Comparison of ENCODE assay signal across 27 mouse cellular contexts in genomic region chr3:157604684-157605410, GRCm38 (mm10). TPM values are rescaled to one million over a fixed set of nuclear protein-coding genes. Genes with fewer than 3 reads are reported as not detected.
A peak's percentile ranks its signal among the peaks of the same experiment; 100 is the strongest.
DNase-seq lines count a peak whose midpoint lies in the region; ATAC-seq and TF ChIP-seq lines count a peak whose summit lies in the region.
"Had no signal": no experiment of that assay in that cellular context is flagged by ENCODE, and none has a peak within 500 bp of the region (broad histone marks: within the 10 kb centered on the region; RNA-seq: fewer than 3 reads in every experiment).

No protein-coding gene starts in this region.

- no peaks in the 10 kb centered on the region for H3K36me3 ChIP-seq in forebrain, postnatal 0 days (ENCODE audit: insufficient read depth)
- H3K36me3 ChIP-seq in forebrain, embryonic 10.5 days (replicated peaks), result no peaks in the 10 kb centered on the region
- H3K36me3 ChIP-seq in lung, embryonic 15.5 days, result no peaks in the 10 kb centered on the region
- H3K36me3 ChIP-seq: forebrain, embryonic 12.5 days; heart, embryonic 12.5 days; hindbrain, embryonic 13.5 days; kidney, embryonic 15.5 days; limb, embryonic 10.5 days; limb, embryonic 15.5 days had no signal

- no peak for TF ChIP-seq CTCF in forebrain, postnatal 0 days (IDR thresholded peaks at IDR 0.05; ENCODE audit: low read depth)

- no peaks in the 10 kb centered on the region for H3K27me3 ChIP-seq in forebrain, postnatal 0 days (ENCODE audit: insufficient read depth, low read length)
- H3K27me3 ChIP-seq in forebrain, embryonic 10.5 days (ENCODE audit: poor library complexity, severe bottlenecking), result no peaks in the 10 kb centered on the region
- H3K27me3 ChIP-seq in lung, embryonic 15.5 days, result no peaks in the 10 kb centered on the region
- H3K27me3 ChIP-seq: CH12.LX; forebrain, embryonic 12.5 days; heart, embryonic 12.5 days; hindbrain, embryonic 13.5 days; kidney, embryonic 15.5 days; limb, embryonic 15.5 days had no signal

- H3K9me3 ChIP-seq in forebrain, postnatal 0 days (ENCODE audit: low read length), result no peaks in the 10 kb centered on the region
- no peaks in the 10 kb centered on the region for H3K9me3 ChIP-seq in forebrain, embryonic 10.5 days
- no peaks in the 10 kb centered on the region for H3K9me3 ChIP-seq in lung, embryonic 15.5 days
- H3K9me3 ChIP-seq: forebrain, embryonic 12.5 days; heart, embryonic 12.5 days; hindbrain, embryonic 13.5 days; kidney, embryonic 15.5 days; limb, embryonic 10.5 days; limb, embryonic 15.5 days had no signal

- H3K9ac ChIP-seq in forebrain, postnatal 0 days, result no peak overlapping the region
- no peak overlapping the region for H3K9ac ChIP-seq in lung, embryonic 15.5 days
- H3K9ac ChIP-seq: forebrain, embryonic 12.5 days; heart, embryonic 12.5 days; hindbrain, embryonic 13.5 days; kidney, embryonic 15.5 days; limb, embryonic 15.5 days; liver, postnatal 0 days had no signal

- peak; percentile 22 for DNase-seq in forebrain, postnatal 0 days
- DNase-seq in forebrain, embryonic 10.5 days (ENCODE audit: extremely low spot score, low spot score), result no peak
- peak; percentile 5 for DNase-seq in layer of hippocampus, adult 11-12 months (ENCODE audit: low spot score)
- DNase-seq in layer of hippocampus, postnatal 25 days (ENCODE audit: extremely low spot score in 1 of 2, low spot score in 1 of 2), result no peak
- DNase-seq in lung, postnatal 10 days, result no peak
- peak; percentile 33 for DNase-seq in telencephalon, adult 2 months (ENCODE audit: low read depth, low spot score)
- DNase-seq: adrenal gland, adult 2 months; adrenal gland, postnatal 36 days; cerebellum, adult 2 months; cerebellum, postnatal 14 days; gastrocnemius, postnatal 36 days; heart, adult 18-20 months; heart, postnatal 4 days; kidney, adult 18-20 months; liver, postnatal 0 days; midbrain, embryonic 14.5 days; thymus, postnatal 14 days had no signal

- H3K4me1 ChIP-seq in forebrain, postnatal 0 days (ENCODE audit: insufficient read depth), result no peaks in the 10 kb centered on the region
- no peaks in the 10 kb centered on the region for H3K4me1 ChIP-seq in forebrain, embryonic 10.5 days
- no peaks in the 10 kb centered on the region for H3K4me1 ChIP-seq in lung, embryonic 15.5 days
- H3K4me1 ChIP-seq: forebrain, embryonic 12.5 days; heart, embryonic 12.5 days; hindbrain, embryonic 13.5 days; kidney, embryonic 15.5 days; limb, embryonic 10.5 days; limb, embryonic 15.5 days had no signal

- no peak overlapping the region for H3K4me3 ChIP-seq in forebrain, postnatal 0 days (ENCODE audit: low read depth, low read length)
- no peak overlapping the region for H3K4me3 ChIP-seq in forebrain, embryonic 10.5 days
- no peak overlapping the region for H3K4me3 ChIP-seq in lung, embryonic 15.5 days
- H3K4me3 ChIP-seq: erythroblast, embryonic 14.5 days; forebrain, embryonic 12.5 days; heart, embryonic 12.5 days; hindbrain, embryonic 13.5 days; kidney, embryonic 15.5 days; limb, embryonic 10.5 days; limb, embryonic 15.5 days had no signal

- H3K27ac ChIP-seq in forebrain, postnatal 0 days (ENCODE audit: low read depth, low read length), result 0 out of 2 replicates have a peak overlapping the region, but pooled peaks have one; percentile 4
- H3K27ac ChIP-seq in forebrain, embryonic 10.5 days, result no peak overlapping the region
- H3K27ac ChIP-seq in lung, embryonic 15.5 days, result peak overlapping the region; percentile 32
- H3K27ac ChIP-seq: forebrain, embryonic 12.5 days; hindbrain, embryonic 13.5 days; kidney, embryonic 15.5 days; limb, embryonic 10.5 days; limb, embryonic 15.5 days had no signal

- no peak overlapping the region for H3K4me2 ChIP-seq in forebrain, postnatal 0 days (ENCODE audit: low read depth)
- no peak overlapping the region for H3K4me2 ChIP-seq in lung, embryonic 15.5 days
- H3K4me2 ChIP-seq: forebrain, embryonic 12.5 days; heart, embryonic 12.5 days; hindbrain, embryonic 13.5 days; kidney, embryonic 15.5 days; limb, embryonic 15.5 days had no signal

- 63% methylated on average over 6 of the region's 6 CpGs for WGBS in forebrain, postnatal 0 days
- 88% methylated on average over 6 of the region's 6 CpGs for WGBS in forebrain, embryonic 10.5 days
- 53% methylated on average over 6 of the region's 6 CpGs for WGBS in lung, embryonic 15.5 days

- peak; percentile 89 for ATAC-seq in forebrain, postnatal 0 days
- peak; percentile 93 for ATAC-seq in lung, embryonic 15.5 days (ENCODE audit: borderline replicate concordance, extremely low read depth, low FRiP score, low TSS enrichment)
- ATAC-seq: activated CD4-positive, CD25-positive, alpha-beta regulatory T cell, adult 4 months; liver, postnatal 0 days had no signal

RNA-seq across cellular contexts. Expression of gene Ptger3, which starts 38.2 kb away (rescaled TPM):
- total RNA-seq in forebrain, postnatal 0 days (2014; rRNA removed), result 9.6 and 9.8 TPM in 2 replicates
- polyA plus RNA-seq in forebrain, postnatal 0 days (2015; fragmentation: Nextera tagmentation; extraction: Ambion mirVana), result 6.2 and 9.0 TPM in 2 replicates
- 0.57 and 1.1 TPM in 2 replicates for polyA plus RNA-seq in forebrain, embryonic 10.5 days (2016; fragmentation: Nextera tagmentation; extraction: Ambion mirVana)
- total RNA-seq in layer of hippocampus, postnatal 25 days (2021), result 1 to 10 TPM; 1.7 to 2.2 TPM
- polyA plus RNA-seq in lung, embryonic 15.5 days (2015; fragmentation: Nextera tagmentation; extraction: Ambion mirVana), result 10.7 and 13.1 TPM in 2 replicates
- total RNA-seq: CH12.LX had no signal

Comparison
In these comparisons a context has a peak if more than half of its experiments do, and no peak if none do; other contexts are left out.
1. DNase-seq: peak in forebrain, postnatal 0 days (single experiment), layer of hippocampus, adult 11-12 months (single experiment) and telencephalon, adult 2 months (single experiment); none in forebrain, embryonic 10.5 days (single experiment), layer of hippocampus, postnatal 25 days (0 of 2) and lung, postnatal 10 days (single experiment).